Mouse (Mus musculus): ENCODE results near the gene Foxo1. TPM values are rescaled to one million over a fixed set of nuclear protein-coding genes. Genes with fewer than 3 reads are reported as not detected.
A peak's percentile ranks its signal among the peaks of the same experiment; 100 is the strongest.

Foxo1 gene
- polyA plus RNA-seq, 1 experiment from 2014 or later = 2.9 TPM

- 88% methylated on average over 10 of the region's 10 CpGs for WGBS
- ATAC-seq (ENCODE audit: low FRiP score) = no peak
- Histone ChIP-seq H3K27ac (no peak overlapping the region), H3K36me3 (replicated peaks) (no peaks in the 10 kb centered on the region), H3K4me2 (no peak overlapping the region), H3K9me3 (no peaks in the 10 kb centered on the region), H3K27me3 (no peaks in the 10 kb centered on the region; the same call in 1 of the 2 replicates), H3K4me3 (replicated peaks) (no peak overlapping the region), H3K4me1 (no peaks in the 10 kb centered on the region; the same call in 1 of the 2 replicates), H3K9ac (no peak overlapping the region)
Measured at GRCm38 (mm10) chr3:52393171-52393570, 125.0 kb downstream of the Foxo1 start.

- Histone ChIP-seq H3K27me3 (peaks cover 10% of the 10 kb centered on the region), H3K27ac (no peak overlapping the region), H3K9me3 (no peaks in the 10 kb centered on the region), H3K36me3 (replicated peaks) (no peaks in the 10 kb centered on the region), H3K4me1 (peaks cover 10% of the 10 kb centered on the region), H3K4me3 (replicated peaks) (no peak overlapping the region), H3K4me2 (no peak overlapping the region), H3K9ac (no peak overlapping the region)
- WGBS = 88% methylated on average over 13 of the region's 13 CpGs
- no peak for ATAC-seq (ENCODE audit: low FRiP score)
Measured at GRCm38 (mm10) chr3:52396121-52396731, 128.1 kb downstream of the Foxo1 start.

GRCm38 (mm10) chr3:52396951-52397615 lies 128.9 kb downstream of the Foxo1 start:
- H3K27me3 ChIP-seq = peaks cover 13% of the 10 kb centered on the region
- H3K36me3 ChIP-seq (replicated peaks) = no peaks in the 10 kb centered on the region
- H3K4me1 ChIP-seq = peaks cover 17% of the 10 kb centered on the region
- 81% methylated on average over 10 of the region's 10 CpGs for WGBS
- no peak overlapping the region for H3K9ac ChIP-seq
- H3K9me3 ChIP-seq = no peaks in the 10 kb centered on the region
- no peak for ATAC-seq (ENCODE audit: low FRiP score)
- H3K27ac ChIP-seq = no peak overlapping the region
- H3K4me2 ChIP-seq = no peak overlapping the region
- no peak overlapping the region for H3K4me3 ChIP-seq (replicated peaks)

- 78% methylated on average over 8 of the region's 8 CpGs for WGBS
- ATAC-seq (ENCODE audit: low FRiP score) = no peak
- no peaks in the 10 kb centered on the region for H3K36me3 ChIP-seq (replicated peaks)
Measured at GRCm38 (mm10) chr3:52397961-52398360, 129.8 kb downstream of the Foxo1 start.

GRCm38 (mm10) chr3:52400284-52401161 lies 132.4 kb downstream of the Foxo1 start:
- Histone ChIP-seq H3K27ac (no peak overlapping the region), H3K4me3 (replicated peaks) (peak overlapping the region; percentile 33), H3K9me3 (no peaks in the 10 kb centered on the region), H3K4me2 (peak overlapping the region; percentile 64), H3K9ac (no peak overlapping the region), H3K36me3 (replicated peaks) (no peaks in the 10 kb centered on the region), H3K4me1 (peaks cover 17% of the 10 kb centered on the region), H3K27me3 (peaks cover 21% of the 10 kb centered on the region)
- ATAC-seq (ENCODE audit: low FRiP score) = no peak
- WGBS = 14% methylated on average over 19 of the region's 19 CpGs

More at GRCm38 (mm10) chr3:52397961-52398360, 129.8 kb downstream of the Foxo1 start:
- Histone ChIP-seq H3K9ac (no peak overlapping the region), H3K4me1 (peaks cover 17% of the 10 kb centered on the region), H3K4me3 (replicated peaks) (no peak overlapping the region), H3K27ac (no peak overlapping the region), H3K9me3 (no peaks in the 10 kb centered on the region), H3K27me3 (peaks cover 20% of the 10 kb centered on the region), H3K4me2 (no peak overlapping the region)

GRCm38 (mm10) chr3:52401162-52401928 lies 133.2 kb downstream of the Foxo1 start:
- peak overlapping the region; percentile 47 for H3K9ac ChIP-seq
- no peaks in the 10 kb centered on the region for H3K9me3 ChIP-seq
- ATAC-seq (ENCODE audit: low FRiP score) = peak; percentile 58; the same call in 1 of the 2 replicates
- H3K4me3 ChIP-seq (replicated peaks) = peak overlapping the region; percentile 33
- no peak overlapping the region for H3K27ac ChIP-seq
- under 1% methylated on average over 25 of the region's 26 CpGs for WGBS
- no peaks in the 10 kb centered on the region for H3K36me3 ChIP-seq (replicated peaks)
- H3K4me2 ChIP-seq = peak overlapping the region; percentile 64
- peaks cover 21% of the 10 kb centered on the region for H3K27me3 ChIP-seq
- peaks cover 17% of the 10 kb centered on the region for H3K4me1 ChIP-seq

Other genes starting within 250 kb of the Foxo1 start
- 7.6 and 7.7 TPM in 2 replicates for gene Maml3, start 163.3 kb upstream of the Foxo1 start, polyA plus RNA-seq (2016; fragmentation: Nextera tagmentation; extraction: Ambion mirVana)